In the genomic region with DNA sequence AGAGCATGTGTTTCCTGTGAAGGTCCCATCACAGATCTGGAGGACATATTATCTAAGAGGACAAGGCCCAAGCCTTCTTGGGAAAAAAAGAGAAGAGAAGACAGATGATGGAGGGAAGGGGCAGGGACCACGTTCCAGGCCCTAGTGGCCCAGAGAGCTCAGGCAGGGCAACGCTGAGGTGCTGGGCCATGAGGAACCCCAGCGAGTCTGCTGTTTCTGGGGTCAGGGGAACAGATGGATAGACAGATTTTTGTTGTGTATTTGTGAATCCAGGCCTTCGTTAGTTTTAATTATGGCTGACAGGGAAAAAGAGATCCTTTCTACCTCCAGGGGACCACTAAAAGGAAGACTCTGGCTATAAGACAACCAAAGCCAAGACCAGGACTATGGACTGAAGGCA, we compare ENCODE assay signal across 20 mouse cellular contexts. TPM values are rescaled to one million over a fixed set of nuclear protein-coding genes. Genes with fewer than 3 reads are reported as not detected.
DNase-seq lines count a peak whose midpoint lies in the region; TF ChIP-seq lines count a peak whose summit lies in the region.
"Had no signal": no experiment of that assay in that cellular context is flagged by ENCODE, and none has a peak within 500 bp of the region (broad histone marks: within the 10 kb centered on the region; RNA-seq: fewer than 3 reads in every experiment).

No protein-coding gene starts in this region.

- no peak for TF ChIP-seq POLR2A in cerebellum, adult 2 months (IDR thresholded peaks at IDR 0.05; ENCODE audit: borderline replicate concordance, insufficient read depth, low read length)

- H3K4me1 ChIP-seq in cerebellum, adult 2 months (ENCODE audit: control insufficient read depth, insufficient read depth, low read length) = peaks cover 21% of the 10 kb centered on the region
- H3K4me1 ChIP-seq: intestine, embryonic 15.5 days had no signal

- H3K4me3 ChIP-seq in cerebellum, adult 2 months (replicated peaks; ENCODE audit: insufficient read depth, low read depth, low read length) = no peak overlapping the region
- H3K4me3 ChIP-seq: forebrain, embryonic 10.5 days; forebrain, embryonic 13.5 days; heart, adult 2 months; heart, embryonic 10.5 days; hindbrain, embryonic 12.5 days; hindbrain, embryonic 15.5 days; intestine, embryonic 15.5 days had no signal

- H3K27ac ChIP-seq in cerebellum, adult 2 months (ENCODE audit: insufficient read depth, low read length) = no peak overlapping the region
- H3K27ac ChIP-seq: forebrain, embryonic 10.5 days; forebrain, embryonic 13.5 days; heart, adult 2 months; heart, embryonic 10.5 days; hindbrain, embryonic 12.5 days; hindbrain, embryonic 15.5 days; intestine, embryonic 15.5 days had no signal

- no peak for TF ChIP-seq CTCF in cerebellum, adult 2 months (IDR thresholded peaks at IDR 0.05; ENCODE audit: borderline replicate concordance, insufficient read depth, low read depth, low read length)

- 20% methylated on average over 4 of the region's 4 CpGs for WGBS in cerebellum, adult 2 months

- peak; percentile 48 for DNase-seq in cerebellum, adult 11 months
- DNase-seq in cerebellum, postnatal 14 days = no peak
- peak; percentile 52 to 75 for DNase-seq in cerebellum, adult 2 months
- no peak for DNase-seq in cerebellum, postnatal 4 days (ENCODE audit: low spot score in 2 of 2)
- peak; percentile 35 to 40 for DNase-seq in cerebellum, postnatal 36 days
- DNase-seq in urinary bladder, adult 2 months (ENCODE audit: low spot score) = no peak
- DNase-seq: adrenal gland, adult 8-10 months; adrenal gland, postnatal 25 days; gastrocnemius, postnatal 10 days; gastrocnemius, postnatal 36 days; heart, adult 2 months; kidney, adult 11 months; kidney, adult 8-10 months had no signal

- H3K27me3 ChIP-seq in cerebellum, adult 2 months (ENCODE audit: control insufficient read depth, insufficient read depth, low read length) = no peaks in the 10 kb centered on the region
- H3K27me3 ChIP-seq: forebrain, embryonic 13.5 days; hindbrain, embryonic 12.5 days; hindbrain, embryonic 15.5 days; intestine, embryonic 15.5 days had no signal

RNA-seq across cellular contexts. Expression of gene Galnt15, which starts 4.9 kb away (rescaled TPM):
- polyA plus RNA-seq in cerebellum, adult 2 months (2012; rRNA removed) = 14.5 and 16.7 TPM in 2 replicates
- polyA plus RNA-seq in urinary bladder, adult 2 months (2012; rRNA removed) = 14.0 and 20.8 TPM in 2 replicates
- polyA plus RNA-seq: activated CD4-positive, CD25-positive, alpha-beta regulatory T cell, adult 4 months had no signal

Comparison
In these comparisons a context has a peak if more than half of its experiments do, and no peak if none do; other contexts are left out.
1. DNase-seq: peak in cerebellum, adult 11 months (single experiment), cerebellum, adult 2 months (2 of 2) and cerebellum, postnatal 36 days (2 of 2); none in cerebellum, postnatal 14 days (0 of 2), cerebellum, postnatal 4 days (0 of 2) and urinary bladder, adult 2 months (single experiment).